Mouse (Mus musculus): ENCODE measurements around the gene Ddx23. TPM values are rescaled to one million over a fixed set of nuclear protein-coding genes. Genes with fewer than 3 reads are reported as not detected.

The Ddx23 gene
- total and polyA plus RNA-seq, 3 experiments: 194 to 252 (median 213) TPM

DNA sequence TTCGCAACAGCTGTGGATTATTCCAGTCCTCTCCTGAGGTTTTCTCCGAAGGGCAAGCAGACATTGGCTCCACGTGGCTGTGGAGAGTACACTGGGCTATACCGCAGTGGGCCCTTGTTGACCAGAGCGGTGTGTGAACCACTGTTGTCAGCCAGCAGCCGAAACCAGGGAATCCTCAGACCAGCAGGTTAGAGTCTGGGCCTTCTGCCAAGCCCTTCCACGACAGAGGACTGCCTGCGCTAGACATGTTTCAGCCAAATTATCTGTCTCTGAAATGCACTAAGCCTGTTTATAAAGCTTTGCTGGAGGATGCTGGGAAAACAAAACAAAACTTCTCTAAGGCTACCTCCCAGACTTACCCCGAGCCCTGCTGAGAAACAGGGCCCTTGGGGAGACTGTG, 48.1 kb downstream of the Ddx23 start (continued):
- TF ChIP-seq SIN3A (IDR thresholded peaks at IDR 0.05; ENCODE audit: low read length) (no peak; the same call in 1 of the 2 replicates), MXI1 (IDR thresholded peaks at IDR 0.05; ENCODE audit: low read depth, low read length) (no peak), ZC3H11A (IDR thresholded peaks at IDR 0.05; ENCODE audit: low read depth, low read length) (no peak), GATA1 (IDR thresholded peaks at IDR 0.05; ENCODE audit: low read depth, low read length) (0 out of 2 replicates have a peak, but pooled peaks have one; percentile 16), ELF1 (IDR thresholded peaks at IDR 0.05; ENCODE audit: low read depth, low read length) (no peak), USF1 (IDR thresholded peaks at IDR 0.05; ENCODE audit: low read depth, low read length) (no peak), CHD2 (IDR thresholded peaks at IDR 0.05; ENCODE audit: low read length) (no peak), MAX (IDR thresholded peaks at IDR 0.05; ENCODE audit: low read length) (no peak), HCFC1 (IDR thresholded peaks at IDR 0.05; ENCODE audit: low read depth, low read length) (no peak), USF2 (IDR thresholded peaks at IDR 0.05; ENCODE audit: borderline replicate concordance in 1 of 2, insufficient read depth in 1 of 2, low read depth in 1 of 2, low read length in 2 of 2) (no peak), ZKSCAN1 (IDR thresholded peaks at IDR 0.05; ENCODE audit: low read depth, low read length) (no peak), ZNF384 (IDR thresholded peaks at IDR 0.05; ENCODE audit: low read depth, low read length) (no peak)

DNA sequence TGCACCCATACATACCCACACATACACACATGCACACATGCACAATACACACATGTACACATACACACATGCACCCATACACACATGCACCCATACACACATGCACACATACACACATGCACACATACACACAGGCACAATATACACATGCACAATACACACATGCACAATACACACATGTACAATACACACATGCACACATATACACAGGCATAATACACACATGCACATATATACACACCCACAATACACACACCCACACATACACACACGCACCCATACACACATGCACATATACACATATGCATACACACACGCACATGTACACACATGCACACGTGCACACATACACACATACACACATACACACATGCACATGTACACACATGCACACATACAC, 50.5 kb downstream of the Ddx23 start:
- H3K27ac ChIP-seq (ENCODE audit: control insufficient read depth, low read depth, low read length): no peak overlapping the region
- H3K9ac ChIP-seq (ENCODE audit: control insufficient read depth, low read depth, low read length, poor library complexity, severe bottlenecking): no peak overlapping the region
- TF ChIP-seq ZNF384 (IDR thresholded peaks at IDR 0.05; ENCODE audit: low read depth, low read length) (no peak), POLR2AphosphoS5 (IDR thresholded peaks at IDR 0.05; ENCODE audit: borderline replicate concordance, low read depth, low read length) (peak; percentile 95; the same call in 1 of the 2 replicates), USF1 (IDR thresholded peaks at IDR 0.05; ENCODE audit: low read depth, low read length) (no peak), MYC (IDR thresholded peaks at IDR 0.05; ENCODE audit: low read depth, low read length) (no peak), GATA1 (IDR thresholded peaks at IDR 0.05; ENCODE audit: low read depth, low read length) (no peak), RAD21 (IDR thresholded peaks at IDR 0.05; ENCODE audit: low read depth, low read length) (no peak), MYB (IDR thresholded peaks at IDR 0.05; ENCODE audit: low read depth, low read length) (no peak)
- H3K36me3 ChIP-seq (ENCODE audit: control insufficient read depth in 1 of 2, insufficient read depth in 2 of 2, low read length in 2 of 2): peaks cover 0 to 14% of the 10 kb centered on the region in 2 experiments; a peak in 2 of 4 replicates
- peaks cover 26% of the 10 kb centered on the region for H3K79me2 ChIP-seq (ENCODE audit: control insufficient read depth, insufficient read depth, low read length, poor library complexity)
- DNase-seq (ENCODE audit: low read depth, low spot score): no peak
- H3K27me3 ChIP-seq (ENCODE audit: control insufficient read depth in 1 of 2, insufficient read depth in 2 of 2, low read length in 2 of 2): no peaks in the 10 kb centered on the region
- peaks cover 6 to 32% of the 10 kb centered on the region in 2 experiments for H3K4me1 ChIP-seq (ENCODE audit: control insufficient read depth in 1 of 2, insufficient read depth in 2 of 2, low read length in 2 of 2)
- no peak overlapping the region for H3K4me3 ChIP-seq (ENCODE audit: control insufficient read depth in 1 of 2, insufficient read depth in 1 of 2, low read depth in 2 of 2, low read length in 2 of 2)
- no peaks in the 10 kb centered on the region for H3K9me3 ChIP-seq (replicated peaks; ENCODE audit: insufficient read depth, low read length)

DNA sequence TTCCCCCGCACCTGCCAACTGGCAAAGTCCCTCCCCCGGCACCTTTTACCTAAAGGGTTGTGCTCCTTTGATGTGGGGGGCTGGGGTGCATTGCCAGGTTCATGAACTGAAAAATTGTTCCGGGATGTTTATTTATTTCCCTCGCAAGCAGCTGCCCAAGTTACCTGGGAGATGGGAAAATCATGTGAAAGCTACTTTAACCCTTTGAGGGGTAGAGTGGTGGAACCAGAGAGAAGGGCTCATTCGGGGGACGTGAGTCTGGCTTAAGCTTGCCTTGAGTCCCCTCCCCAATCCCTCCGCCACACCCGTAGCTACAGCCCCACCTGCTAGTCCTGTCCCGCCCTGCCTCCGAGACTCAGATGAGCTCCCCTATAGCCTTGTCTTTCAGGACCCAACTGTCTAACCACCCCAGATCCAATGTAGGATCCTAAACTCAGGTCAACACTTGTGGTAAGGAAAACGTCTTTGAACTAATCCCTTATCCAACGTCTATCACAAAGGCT, 52.5 kb downstream of the Ddx23 start:
- no peaks in the 10 kb centered on the region for H3K27me3 ChIP-seq (ENCODE audit: control insufficient read depth in 1 of 2, insufficient read depth in 2 of 2, low read length in 2 of 2)
- H3K79me2 ChIP-seq (ENCODE audit: control insufficient read depth, insufficient read depth, low read length, poor library complexity): peaks cover 42% of the 10 kb centered on the region
- peak overlapping the region; percentile 85 for H3K9ac ChIP-seq (ENCODE audit: control insufficient read depth, low read depth, low read length, poor library complexity, severe bottlenecking)
- DNase-seq (ENCODE audit: low read depth, low spot score): peak; percentile 47
- peaks cover 0 to 29% of the 10 kb centered on the region in 2 experiments; a peak in 3 of 4 replicates for H3K36me3 ChIP-seq (ENCODE audit: control insufficient read depth in 1 of 2, insufficient read depth in 2 of 2, low read length in 2 of 2)
- H3K27ac ChIP-seq (ENCODE audit: control insufficient read depth, low read depth, low read length): no peak overlapping the region
- H3K9me3 ChIP-seq (replicated peaks; ENCODE audit: insufficient read depth, low read length): no peaks in the 10 kb centered on the region
- 0 out of 2 replicates have a peak, but pooled peaks have one; percentile 20 for TF ChIP-seq NELFE (IDR thresholded peaks at IDR 0.05; ENCODE audit: low read depth, low read length)
- TF ChIP-seq ZMIZ1 (IDR thresholded peaks at IDR 0.05; ENCODE audit: low read depth, low read length): peak; percentile 45; the same call in 1 of the 2 replicates
- no peak for TF ChIP-seq MAX (IDR thresholded peaks at IDR 0.05; ENCODE audit: low read length)
- TF ChIP-seq TAL1 (IDR thresholded peaks at IDR 0.05; ENCODE audit: low read length): no peak
- 0 out of 2 replicates have a peak, but pooled peaks have one; percentile 19 for TF ChIP-seq RCOR1 (IDR thresholded peaks at IDR 0.05; ENCODE audit: low read depth, low read length)
- TF ChIP-seq MAZ (IDR thresholded peaks at IDR 0.05; ENCODE audit: low read depth, low read length): 0 out of 2 replicates have a peak, but pooled peaks have one; percentile 16
- TF ChIP-seq MYC (IDR thresholded peaks at IDR 0.05; ENCODE audit: low read depth, low read length): no peak
- TF ChIP-seq EP300 (IDR thresholded peaks at IDR 0.05; ENCODE audit: low read depth in 1 of 2, low read length in 2 of 2): no peak
- peak; percentile 55; the same call in 1 of the 2 replicates for TF ChIP-seq MXI1 (IDR thresholded peaks at IDR 0.05; ENCODE audit: low read depth, low read length)
- TF ChIP-seq TBP (IDR thresholded peaks at IDR 0.05; ENCODE audit: low read depth, low read length): 0 out of 2 replicates have a peak, but pooled peaks have one; percentile 22
- H3K4me1 ChIP-seq (ENCODE audit: control insufficient read depth in 1 of 2, insufficient read depth in 2 of 2, low read length in 2 of 2): peaks cover 12 to 42% of the 10 kb centered on the region in 2 experiments
- peak overlapping the region; percentile 81 to 98 for H3K4me3 ChIP-seq (ENCODE audit: control insufficient read depth in 1 of 2, insufficient read depth in 1 of 2, low read depth in 2 of 2, low read length in 2 of 2)

All from MEL (cell line).